Mouse (Mus musculus): ENCODE measurements around the gene Scaper.
A peak's percentile ranks its signal among the peaks of the same experiment; 100 is the strongest.

Gene Scaper

GRCm38 (mm10) chr9:55598594-55598993 is 339.3 kb downstream of the Scaper start:
- DNase-seq, result no peak

DNA sequence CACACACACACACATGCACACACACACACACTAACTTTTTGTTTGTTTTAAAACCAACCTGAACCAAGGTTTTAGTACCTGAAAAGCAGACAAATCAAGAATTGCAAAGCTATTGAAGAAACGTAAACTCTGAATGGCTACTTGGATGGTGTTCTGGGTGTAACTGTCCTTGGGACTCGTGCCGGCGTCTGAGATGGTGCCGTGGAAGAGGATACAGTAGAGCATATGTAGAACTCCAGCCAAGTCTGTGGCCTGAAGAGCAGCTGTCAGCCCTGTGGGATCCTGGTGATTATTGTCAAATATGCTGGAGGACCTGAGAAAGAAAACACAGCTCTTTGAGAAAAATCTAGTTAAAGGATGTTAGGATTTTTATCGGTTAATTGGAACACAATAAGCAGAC is 351.8 kb downstream of the Scaper start:
- no peak for DNase-seq

DNA sequence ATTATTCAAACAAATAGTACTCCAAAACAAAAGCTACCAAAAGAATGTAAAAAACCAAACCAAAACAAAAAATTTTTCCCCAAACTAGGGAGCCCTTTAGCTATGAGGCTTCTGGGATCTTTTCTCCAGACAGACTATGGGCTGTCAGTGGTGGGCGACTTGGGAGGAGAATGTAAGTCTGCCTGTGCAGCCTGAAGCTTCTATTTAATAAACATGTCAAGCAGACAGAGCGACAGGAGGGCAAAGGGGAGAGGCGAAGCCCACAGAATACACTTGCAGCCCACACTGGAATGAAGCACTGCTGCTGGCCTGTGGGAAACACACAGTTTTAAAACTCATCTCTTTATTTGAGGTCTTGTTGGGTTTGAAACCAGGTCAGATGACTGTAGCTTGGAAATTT is 356.5 kb downstream of the Scaper start:
- DNase-seq, result no peak

- no peak for DNase-seq
These were observed 361.3 kb downstream of the Scaper start for GRCm38 (mm10) chr9:55576571-55576970.

DNA sequence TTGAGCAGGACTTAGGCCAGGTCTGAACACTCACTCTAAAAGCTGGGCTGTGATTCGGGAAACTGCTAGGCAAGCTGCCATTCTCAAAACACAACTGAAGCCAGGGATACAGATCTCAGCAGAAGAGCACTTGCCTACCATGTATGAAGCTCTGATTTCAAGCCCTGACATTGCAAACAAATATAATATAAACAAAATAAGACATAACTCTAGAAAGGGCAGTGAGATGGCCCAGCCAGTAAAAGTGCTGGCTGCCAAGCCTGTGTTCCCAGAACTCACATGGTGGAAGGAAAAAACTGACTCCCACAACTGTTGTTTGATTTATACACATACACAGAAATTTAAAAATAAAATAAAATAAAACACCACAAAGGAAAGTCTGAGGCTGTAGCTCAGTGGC is 366.8 kb downstream of the Scaper start:
- no peak for DNase-seq

- no peak for DNase-seq
These were observed 369.3 kb downstream of the Scaper start for GRCm38 (mm10) chr9:55568466-55569159.

DNA sequence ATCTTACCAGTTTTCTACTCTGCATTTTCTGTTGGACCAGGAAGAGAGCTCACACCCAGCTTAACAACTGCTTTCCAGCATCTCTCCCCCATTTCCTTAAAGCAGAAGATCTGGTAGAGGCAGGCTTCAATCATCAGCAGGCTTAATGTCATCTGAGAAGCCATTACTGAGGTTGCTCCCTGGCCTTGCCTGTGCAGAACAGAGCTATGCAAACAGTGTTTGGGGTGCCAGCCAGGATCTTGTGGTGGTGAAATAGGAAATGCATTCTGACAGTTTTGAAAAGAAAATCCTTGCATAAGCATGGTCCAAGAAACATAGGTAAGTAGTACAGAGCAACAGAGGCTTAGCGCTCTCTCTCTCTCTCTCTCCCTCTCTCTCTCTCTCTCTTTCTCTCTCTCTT is 377.0 kb downstream of the Scaper start:
- no peak for DNase-seq

DNA sequence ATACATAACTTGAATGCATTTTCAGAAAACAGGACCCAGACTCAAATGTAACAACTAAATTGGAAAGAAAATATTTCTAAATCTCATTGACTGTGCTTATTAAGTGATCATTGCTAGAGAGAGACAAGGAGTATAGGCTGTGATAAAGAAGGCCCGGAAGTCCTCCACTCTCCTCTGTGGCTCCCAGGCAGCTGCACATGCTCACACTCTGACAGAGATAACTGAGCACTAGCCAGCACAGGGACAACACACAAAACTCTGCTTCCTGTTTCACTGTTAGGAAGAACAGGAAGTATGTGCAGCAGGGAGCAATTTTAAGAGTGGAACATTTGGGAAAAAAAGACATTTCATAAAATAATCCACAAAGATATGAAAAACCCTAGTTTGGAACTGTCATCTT is 382.9 kb downstream of the Scaper start:
- no peak for DNase-seq

DNA sequence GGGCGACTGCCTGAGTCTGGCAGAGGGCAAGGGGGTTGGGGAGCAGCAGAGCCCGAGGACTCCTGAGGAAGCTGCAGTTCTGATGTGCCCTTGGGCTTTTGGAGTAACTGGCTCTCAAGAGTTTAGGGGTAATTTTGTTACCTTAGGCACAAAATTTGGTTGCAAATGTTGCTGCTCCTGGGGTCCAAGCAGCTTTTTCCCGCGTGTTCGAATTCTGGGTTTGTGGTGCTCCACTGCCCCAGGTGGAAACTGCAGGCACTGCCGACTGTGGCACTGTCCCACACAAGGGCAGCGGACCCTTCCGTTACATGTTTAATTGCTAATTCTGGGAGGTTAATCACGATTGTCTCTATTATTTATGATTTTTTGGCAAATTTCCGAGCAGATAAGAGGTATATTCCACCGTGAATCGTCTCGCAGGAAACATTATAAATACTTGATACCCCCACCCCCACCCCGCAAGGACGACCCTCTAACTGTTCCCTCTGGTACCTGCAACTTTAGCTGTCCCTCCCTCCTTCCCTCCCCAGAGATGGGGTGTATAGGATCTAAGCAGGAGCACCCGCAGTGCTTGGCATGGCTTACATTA is 388.5 kb downstream of the Scaper start:
- no peak for DNase-seq

DNA sequence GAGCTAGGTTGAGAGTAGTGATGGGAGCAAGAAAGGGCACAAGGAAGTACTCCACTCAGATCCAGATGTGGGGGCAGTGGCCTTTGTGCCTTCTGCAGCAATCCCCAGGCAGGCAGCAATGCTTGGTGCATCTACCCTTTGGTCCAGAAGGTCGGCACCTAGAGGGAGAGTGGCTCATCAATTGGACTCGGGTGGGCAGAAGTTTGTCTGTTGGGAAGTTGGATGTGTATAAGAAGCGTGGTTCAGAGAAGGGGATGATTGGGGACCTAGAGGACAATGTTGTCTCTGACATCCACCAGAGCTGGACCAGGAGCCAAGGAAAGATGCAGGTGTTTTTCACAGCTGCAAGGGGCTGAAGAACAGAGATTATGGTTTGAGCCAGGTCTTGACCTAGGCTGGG is 389.0 kb downstream of the Scaper start:
- DNase-seq, result no peak

DNA sequence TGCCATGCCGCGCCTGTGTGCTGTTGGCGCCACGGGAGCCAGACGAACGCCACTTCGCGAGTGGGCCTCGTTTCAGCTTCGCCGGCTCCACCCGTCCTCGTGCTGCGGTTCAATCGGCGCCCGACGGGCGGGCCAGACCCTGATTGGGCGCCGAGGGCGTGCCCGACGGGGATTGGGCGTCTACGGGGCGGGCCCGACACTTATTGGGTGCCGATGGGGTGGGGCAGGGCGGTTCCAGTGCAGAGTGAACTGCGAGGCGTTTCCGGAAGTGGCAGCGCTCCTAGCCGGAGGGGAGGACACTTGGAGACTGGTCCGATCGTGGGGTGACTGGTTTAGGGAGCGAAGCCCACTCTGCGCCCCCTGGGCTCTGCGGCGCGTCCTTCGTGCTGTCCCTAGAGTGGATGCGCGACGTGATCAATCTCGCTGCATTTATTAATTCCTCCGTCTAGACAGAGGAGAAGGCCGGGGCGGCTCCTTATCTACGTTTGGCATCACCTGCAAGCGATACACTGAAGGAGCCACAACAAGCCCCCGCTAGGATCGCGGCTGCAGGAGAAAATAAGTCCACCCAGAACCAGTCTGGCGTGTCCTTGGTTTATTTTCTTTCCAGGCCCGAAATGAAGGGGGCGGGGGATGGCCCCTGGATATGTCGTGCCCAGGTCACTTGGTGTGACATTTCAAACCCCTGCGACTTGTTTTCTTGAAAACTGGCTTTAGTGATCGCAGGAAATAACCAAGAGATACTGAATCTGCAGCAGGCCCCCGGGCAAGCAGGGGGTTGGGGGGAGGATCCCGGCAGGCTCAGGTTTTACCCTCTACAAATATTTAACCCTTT is 391.5 kb downstream of the Scaper start:
- peak; percentile 31 to 54 for DNase-seq

GRCm38 (mm10) chr9:55545556-55546175 is 392.3 kb downstream of the Scaper start:
- DNase-seq, result no peak

- peak; percentile 16 to 21 for DNase-seq
These were observed 392.9 kb downstream of the Scaper start for GRCm38 (mm10) chr9:55544861-55545555.

DNA sequence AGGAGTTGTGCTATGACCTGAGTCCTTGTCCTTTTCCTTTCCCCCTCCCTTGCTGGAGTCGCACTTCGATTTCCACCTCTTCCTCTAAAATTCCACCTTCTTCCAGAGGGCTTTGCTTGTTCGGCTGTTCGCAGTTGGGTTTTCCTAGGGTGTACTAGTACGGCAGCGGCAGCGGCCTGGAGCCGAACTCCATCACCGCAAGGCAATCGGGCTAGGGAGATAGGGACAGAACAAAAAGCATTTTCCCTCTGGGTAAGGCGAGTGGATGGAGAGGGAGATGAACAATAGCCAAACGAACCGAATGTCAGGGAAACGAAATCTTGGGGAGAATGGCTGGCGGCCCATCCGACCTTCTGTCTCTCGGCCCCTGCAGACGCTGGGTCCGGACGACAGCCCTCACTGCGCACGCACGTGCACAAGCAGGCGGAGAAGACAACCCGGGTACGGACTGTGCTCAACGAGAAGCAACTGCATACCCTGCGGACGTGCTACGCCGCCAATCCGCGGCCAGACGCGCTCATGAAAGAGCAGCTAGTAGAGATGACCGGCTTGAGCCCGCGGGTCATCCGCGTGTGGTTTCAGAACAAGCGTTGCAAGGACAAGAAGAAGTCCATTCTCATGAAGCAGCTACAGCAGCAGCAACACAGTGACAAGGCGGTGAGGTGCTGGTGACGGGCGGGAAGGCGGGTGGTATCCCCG is 394.1 kb downstream of the Scaper start:
- peak; percentile 24 to 32 for DNase-seq

GRCm38 (mm10) chr9:55543336-55543702 is 394.6 kb downstream of the Scaper start:
- DNase-seq, result no peak

DNA sequence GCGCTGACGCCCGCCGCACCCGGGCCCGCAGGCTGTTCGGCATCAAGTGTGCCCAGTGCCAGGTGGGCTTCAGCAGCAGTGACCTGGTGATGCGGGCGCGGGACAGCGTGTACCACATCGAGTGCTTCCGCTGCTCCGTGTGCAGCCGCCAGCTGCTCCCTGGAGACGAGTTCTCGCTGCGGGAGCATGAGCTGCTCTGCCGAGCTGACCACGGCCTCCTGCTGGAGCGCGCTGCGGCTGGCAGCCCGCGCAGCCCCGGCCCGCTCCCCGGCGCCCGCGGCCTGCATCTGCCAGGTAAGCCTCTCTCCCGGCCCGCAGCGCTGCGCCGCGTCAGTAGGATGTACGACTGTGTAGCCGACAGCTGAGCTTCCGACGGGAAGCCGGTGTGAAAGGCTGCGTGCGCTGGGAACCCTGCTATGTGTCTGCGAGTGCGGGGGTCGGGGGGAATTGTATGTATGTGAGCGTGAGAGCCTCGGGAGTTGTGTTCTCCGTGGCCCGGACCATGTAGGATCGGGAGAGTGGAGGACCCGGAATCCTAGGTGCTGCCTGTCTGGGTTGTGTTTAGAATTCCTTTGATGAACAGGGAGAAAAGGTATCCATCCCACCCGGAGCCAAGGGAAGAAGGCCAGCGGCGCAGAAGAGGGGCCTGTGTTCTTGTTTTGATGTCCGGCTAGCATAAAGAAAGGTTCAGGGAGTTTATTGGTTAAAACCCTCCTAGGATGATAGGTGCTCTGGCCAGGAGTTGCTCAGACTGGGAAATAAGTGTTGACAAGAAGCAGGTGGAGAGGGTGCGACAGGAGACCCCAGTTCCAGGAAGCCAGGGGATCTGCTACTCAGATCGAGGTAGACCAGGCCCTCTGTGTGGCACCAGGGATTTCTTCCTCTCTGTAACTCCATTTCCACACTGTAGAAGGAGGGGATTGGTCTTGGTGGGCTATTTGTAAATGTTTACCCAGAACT is 395.3 kb downstream of the Scaper start:
- DNase-seq, result peak; percentile 25 to 29

GRCm38 (mm10) chr9:55541681-55542365 is 396.1 kb downstream of the Scaper start:
- peak; percentile 13 to 20 for DNase-seq

GRCm38 (mm10) chr9:55540888-55541287 is 397.0 kb downstream of the Scaper start:
- peak; percentile 72 to 80 for DNase-seq

DNA sequence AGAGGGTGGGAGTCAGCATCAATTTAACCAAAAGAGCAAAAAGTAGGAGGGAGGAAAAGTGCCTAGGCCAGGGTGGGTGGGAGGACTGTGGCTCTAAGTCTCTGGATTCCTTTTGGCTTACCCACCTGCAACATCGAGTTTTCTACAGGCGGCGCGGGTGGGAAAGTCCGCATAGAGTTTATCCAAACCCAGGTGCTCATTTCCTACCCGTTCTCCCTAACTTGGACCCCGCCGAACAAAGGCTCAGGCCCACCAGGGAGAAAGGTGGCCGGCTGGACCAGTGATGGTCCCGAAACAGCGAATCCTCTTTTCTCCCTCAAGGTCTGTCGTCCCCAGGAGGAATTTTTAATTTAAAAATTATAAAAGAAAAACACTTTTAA is 397.5 kb downstream of the Scaper start:
- DNase-seq, result no peak

DNA sequence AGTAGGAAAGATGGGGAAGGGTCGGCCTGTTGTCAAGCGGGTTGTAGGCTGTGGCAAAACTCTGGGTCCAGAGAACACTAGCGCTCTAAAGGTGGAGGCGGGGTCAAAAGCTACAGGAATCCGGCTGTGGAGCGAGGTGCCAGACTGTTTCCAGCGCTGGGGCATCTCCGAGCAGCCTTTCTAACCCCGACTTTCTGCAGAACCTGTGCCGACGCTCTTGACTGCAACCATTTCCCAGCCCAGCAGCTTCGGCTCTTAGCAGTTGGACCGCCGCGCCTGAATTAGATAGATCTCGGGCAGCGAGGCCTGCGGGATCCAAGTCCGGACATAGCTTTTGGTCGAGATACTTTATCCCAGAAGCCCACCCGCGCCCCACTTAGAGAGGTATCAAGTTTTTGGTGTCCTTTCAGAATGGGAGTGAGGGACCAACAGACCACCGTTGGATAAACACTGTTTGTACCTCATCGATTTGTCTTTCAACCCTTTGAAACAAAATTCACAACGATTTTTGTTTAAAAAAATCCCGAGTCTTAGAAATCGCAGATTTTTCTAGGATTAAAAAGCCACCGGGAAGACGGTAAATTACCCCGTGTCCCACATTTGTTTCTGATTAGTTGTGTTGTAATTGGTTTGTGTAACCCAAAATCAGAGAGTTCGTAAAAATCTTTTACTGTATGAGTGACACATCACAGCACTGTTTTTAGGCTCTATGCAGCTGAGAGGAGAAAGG is 398.1 kb downstream of the Scaper start:
- no peak for DNase-seq
